Mouse (Mus musculus): Measurements from ENCODE around the gene Hoxc10. TPM values are rescaled to one million over a fixed set of nuclear protein-coding genes. Genes with fewer than 3 reads are reported as not detected.

Gene Hoxc10
- total RNA-seq, 2 experiments from 2014 or later: not detected

- no peak for DNase-seq
Observed at GRCm38 (mm10) chr15:102967511-102968397, 1.2 kb downstream of the Hoxc10 start.

DNA sequence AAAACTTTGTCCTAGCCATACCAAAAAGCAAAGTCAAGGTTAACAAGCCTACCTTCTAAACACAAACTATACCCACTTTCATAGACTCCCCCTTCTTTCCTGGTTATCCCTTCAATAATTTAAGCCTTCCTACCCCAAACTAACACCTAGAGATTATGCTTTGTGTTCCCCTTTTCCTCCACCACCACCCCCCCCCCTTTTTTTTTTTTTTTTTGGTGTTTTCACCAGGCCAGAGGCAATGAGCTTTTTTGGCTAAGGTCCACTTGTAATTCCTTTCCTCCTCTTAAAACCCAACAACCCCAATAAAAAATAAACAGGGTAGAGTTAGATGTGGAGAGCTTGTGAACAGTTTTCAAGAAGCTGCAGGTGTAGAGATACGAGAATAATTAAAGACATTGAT is 2.7 kb downstream of the Hoxc10 start:
- no peak for DNase-seq

DNA sequence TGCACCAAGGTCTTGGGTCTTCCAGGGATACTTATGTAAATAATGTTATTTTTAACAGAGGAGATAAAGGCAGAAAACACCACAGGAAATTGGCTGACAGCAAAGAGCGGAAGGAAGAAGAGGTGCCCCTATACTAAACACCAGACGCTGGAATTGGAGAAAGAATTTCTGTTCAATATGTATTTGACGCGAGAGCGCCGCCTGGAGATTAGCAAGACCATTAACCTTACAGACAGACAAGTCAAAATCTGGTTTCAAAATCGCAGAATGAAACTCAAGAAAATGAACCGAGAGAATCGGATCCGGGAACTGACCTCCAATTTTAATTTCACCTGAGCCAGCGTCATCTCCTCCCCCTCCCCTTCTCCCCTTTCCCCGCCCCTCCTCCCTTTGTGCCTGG is 4.1 kb downstream of the Hoxc10 start:
- DNase-seq: no peak

DNA sequence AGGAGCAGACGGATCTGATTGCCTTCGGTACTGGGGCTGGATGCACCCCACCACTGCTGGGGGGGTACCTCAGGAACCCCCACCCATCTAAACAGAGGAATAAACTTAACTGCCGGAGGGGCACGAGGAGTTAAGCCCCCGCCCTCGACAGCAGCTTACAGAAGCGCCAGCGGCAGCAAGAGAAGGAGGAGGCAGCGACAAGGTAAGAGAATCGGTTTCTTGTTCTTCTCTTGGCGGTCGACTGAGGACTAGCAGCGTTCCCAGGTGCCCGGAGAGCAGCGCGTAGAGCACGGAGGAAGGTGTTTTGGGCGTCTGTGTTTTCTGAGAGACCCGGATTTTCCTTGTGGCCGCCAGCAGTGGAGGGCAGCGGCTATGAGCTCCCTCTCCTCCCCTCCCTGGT is 5.7 kb downstream of the Hoxc10 start:
- no peak for DNase-seq

GRCm38 (mm10) chr15:102972753-102973152 is 6.2 kb downstream of the Hoxc10 start:
- no peak for DNase-seq

DNA sequence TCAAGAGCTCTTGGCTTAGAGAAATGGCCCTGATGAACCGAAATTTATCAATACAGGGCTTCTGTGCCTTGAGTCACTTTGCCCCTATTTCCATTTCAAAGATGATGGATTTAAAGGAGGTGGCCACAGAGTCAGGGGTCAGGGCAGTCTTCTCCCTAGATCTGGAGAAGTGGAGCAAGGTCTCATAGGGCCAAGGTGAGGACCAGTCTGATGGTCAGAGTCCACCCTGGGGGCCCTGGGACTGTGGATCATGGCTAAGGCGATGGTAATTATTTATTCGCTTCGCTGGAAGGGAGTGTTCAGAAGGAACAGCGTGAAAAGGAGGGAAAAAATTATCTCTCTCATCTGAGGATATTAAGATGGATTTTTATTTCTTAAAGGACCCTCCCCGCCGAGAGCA is 8.4 kb downstream of the Hoxc10 start:
- no peak for DNase-seq

GRCm38 (mm10) chr15:102975688-102976111 is 9.1 kb downstream of the Hoxc10 start:
- DNase-seq: no peak

GRCm38 (mm10) chr15:102976171-102976570 is 9.6 kb downstream of the Hoxc10 start, which contains the start of gene Hoxc9:
Gene Hoxc9 (plus strand): TSS chr15:102976439.
- DNase-seq: no peak

- DNase-seq: no peak
Observed at GRCm38 (mm10) chr15:102976631-102977422, 10.2 kb downstream of the Hoxc10 start.

DNA sequence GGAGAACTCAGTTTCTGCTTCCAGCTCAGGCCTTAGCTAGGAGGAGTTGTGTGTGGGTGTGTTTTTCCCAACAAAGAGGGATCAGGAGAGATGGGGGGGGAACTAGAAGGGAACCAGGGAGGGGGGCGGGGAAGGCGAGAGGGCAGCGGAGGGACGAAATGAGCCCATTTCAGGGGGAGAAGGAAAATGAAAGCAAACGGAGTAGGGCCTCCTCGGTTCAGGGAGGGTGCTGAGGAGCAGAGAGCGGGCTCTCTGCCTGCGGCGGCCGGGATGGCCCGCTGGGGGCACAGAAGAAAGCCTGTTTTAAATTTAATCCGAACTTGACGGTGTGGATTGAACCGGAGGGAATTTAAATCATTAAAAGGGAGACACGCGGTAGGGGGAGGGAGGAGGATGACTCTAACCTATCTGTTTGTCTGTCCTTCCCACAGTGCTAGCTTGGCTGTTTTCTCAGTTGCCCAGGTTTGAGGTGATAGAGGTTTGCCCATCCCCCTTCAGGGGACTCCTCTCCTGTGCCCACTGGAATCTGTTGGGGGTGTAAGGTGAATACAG is 10.9 kb downstream of the Hoxc10 start:
- no peak for DNase-seq

- no peak for DNase-seq
Observed at GRCm38 (mm10) chr15:102978615-102979515, 12.3 kb downstream of the Hoxc10 start.

DNA sequence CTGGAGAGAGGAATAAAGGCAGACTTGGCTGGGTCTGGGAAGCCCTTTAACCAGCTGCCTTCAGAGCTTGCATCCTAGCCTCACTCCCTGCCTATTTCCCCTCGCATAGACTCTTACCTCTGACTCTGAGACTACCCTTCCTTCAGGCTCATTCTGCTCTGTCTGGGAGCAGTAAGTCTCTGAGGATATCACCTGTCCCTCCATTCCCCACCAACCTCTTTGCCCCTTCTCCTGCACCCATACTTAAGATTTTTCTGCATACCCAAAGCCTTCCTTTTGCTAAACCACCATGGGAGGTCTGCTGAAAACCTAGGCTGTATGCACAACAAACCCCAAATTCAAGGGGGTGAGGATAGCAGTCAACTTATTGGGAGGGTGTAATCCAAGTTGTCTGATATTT is 13.3 kb downstream of the Hoxc10 start:
- DNase-seq: no peak

DNA sequence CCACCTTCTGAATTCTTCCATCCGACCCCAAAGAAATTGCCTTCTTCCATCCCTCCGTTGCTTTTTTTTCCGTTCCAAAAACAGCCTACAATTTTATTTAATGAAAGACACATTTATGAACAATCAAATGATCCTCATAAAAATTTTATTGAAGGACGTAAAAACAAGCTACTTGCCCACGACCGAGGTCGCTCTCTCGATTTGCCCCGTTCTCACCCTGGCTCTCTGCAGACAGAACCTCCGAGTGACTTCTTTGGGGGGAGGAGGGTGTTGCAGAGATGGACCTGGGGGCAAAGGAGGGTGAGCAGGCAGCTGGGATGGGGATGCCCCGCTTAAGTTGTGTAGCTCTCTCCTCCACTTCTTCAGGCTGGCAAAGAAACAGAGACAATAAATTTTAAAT is 13.8 kb downstream of the Hoxc10 start:
- DNase-seq: no peak

DNA sequence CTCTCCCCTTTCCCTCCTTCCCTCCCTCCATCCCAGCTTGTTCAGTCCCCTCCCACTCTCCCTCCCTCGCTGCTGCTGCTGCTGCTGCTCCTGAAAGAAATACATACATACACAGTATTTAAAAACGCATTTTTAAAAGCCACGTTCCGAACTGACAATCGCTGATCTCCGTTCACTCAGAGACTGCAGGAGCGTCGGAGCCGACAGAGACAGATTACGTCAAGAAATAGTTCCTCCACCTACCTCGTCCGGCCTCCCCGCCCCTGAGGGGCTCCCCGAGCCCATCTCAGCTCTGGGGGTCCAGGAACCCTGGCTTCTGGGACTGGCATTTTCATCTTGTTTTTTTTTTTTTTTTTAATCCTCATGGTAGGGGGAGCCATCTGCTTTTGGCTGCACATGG is 14.3 kb downstream of the Hoxc10 start:
- DNase-seq: no peak

GRCm38 (mm10) chr15:102981379-102982288 is 15.0 kb downstream of the Hoxc10 start:
- DNase-seq: no peak

- no peak for DNase-seq
Observed at GRCm38 (mm10) chr15:102983716-102984115, 17.1 kb downstream of the Hoxc10 start.

DNA sequence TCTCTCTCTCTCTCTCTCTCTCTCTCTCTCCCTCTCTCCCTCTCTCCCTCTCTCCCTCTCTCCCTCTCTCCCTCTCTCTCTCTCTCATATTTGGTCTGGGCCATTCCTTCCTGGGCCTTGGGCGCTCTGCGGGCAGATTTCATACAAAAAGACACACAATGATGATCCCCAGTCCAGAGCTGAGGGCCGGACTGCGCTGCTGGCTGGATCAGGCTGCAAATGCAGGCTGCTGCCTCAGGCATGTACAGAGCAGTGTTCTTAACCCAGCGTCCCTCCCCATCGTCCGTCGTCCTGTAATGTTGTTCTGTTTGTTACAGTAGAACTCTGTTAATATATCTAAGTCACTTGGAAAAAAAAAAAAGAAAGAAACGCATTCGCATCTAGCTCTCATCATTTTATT is 17.9 kb downstream of the Hoxc10 start:
- no peak for DNase-seq

- DNase-seq: no peak
Observed at GRCm38 (mm10) chr15:102984925-102985324, 18.3 kb downstream of the Hoxc10 start.

DNA sequence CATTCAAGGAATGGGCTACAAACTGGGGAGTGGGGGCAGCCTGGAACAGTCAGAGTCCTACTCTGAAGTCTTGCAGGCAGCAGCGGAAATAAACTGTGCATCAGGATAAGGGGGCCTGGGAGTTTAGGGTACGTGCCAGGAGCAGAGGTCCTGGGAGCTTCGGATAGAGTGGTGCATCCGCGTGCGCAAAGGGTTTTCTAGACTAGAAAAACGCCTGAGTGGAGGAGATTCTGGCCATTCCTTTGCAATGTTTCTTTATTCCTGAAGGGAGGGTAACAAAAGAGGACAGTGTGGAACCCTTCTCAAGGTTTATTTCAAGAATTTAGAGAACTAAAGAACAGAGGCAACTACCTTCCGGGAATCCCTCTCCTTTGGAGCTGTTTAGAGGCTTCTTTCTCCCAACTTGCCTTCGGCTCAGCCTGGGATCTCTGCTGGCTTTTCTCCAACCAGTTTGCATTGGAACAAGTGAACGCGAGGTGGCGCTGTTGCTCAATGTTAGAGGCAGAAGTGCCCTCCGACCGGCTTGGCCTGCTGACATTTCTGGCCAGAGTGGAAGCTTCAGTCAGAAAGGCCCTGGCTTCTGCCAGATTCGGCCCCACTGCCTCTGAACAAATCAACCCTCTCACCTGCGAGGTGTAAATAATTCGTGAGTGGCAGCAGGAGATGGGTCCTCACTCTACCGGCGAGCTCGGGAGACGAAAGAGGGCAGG is 20.7 kb downstream of the Hoxc10 start:
- peak; percentile 89 to 98 for DNase-seq

- DNase-seq: no peak
Observed at GRCm38 (mm10) chr15:102988078-102988477, 21.5 kb downstream of the Hoxc10 start.
